Comparison of ENCODE assay signal across 8 mouse cellular contexts in genomic region chr7:73521277-73522193, GRCm38 (mm10). TPM values are rescaled to one million over a fixed set of nuclear protein-coding genes. Genes with fewer than 3 reads are reported as not detected.
DNase-seq lines count a peak whose midpoint lies in the region; TF ChIP-seq lines count a peak whose summit lies in the region.

No protein-coding gene starts in this region.

- intact Hi-C loops in gastrocnemius, postnatal 14 days (cut with DNase I; ENCODE audit: low total_unique reads), result loop anchor here (5.0 kb wide), 1 partner anchor 106 kb away; no protein-coding TSS in a partner anchor
- intact Hi-C loops in gastrocnemius, postnatal 36 days (cut with DNase I), result no loop called here

- H3K4me1 ChIP-seq in testis, adult 2 months (ENCODE audit: control insufficient read depth, insufficient read depth, low read length), result peaks cover 4% of the 10 kb centered on the region
- peaks cover 12% of the 10 kb centered on the region for H3K4me1 ChIP-seq in midbrain, embryonic 10.5 days

- H3K27ac ChIP-seq in testis, adult 2 months (ENCODE audit: control insufficient read depth, insufficient read depth, low read depth, low read length), result peak overlapping the region; percentile 49
- H3K27ac ChIP-seq in midbrain, embryonic 10.5 days (replicated peaks), result peak overlapping the region; percentile 35

- DNase-seq in gastrocnemius, postnatal 14 days, result peak; percentile 34
- no peak for DNase-seq in gastrocnemius, postnatal 36 days
- no peak for DNase-seq in testis, postnatal 14 days (ENCODE audit: low spot score)
- DNase-seq in midbrain, embryonic 10.5 days (ENCODE audit: low spot score), result no peak
- no peak for DNase-seq in adrenal gland, adult 18-20 months (ENCODE audit: low spot score in 2 of 2)
- no peak for DNase-seq in urinary bladder, adult 18-20 months (ENCODE audit: low spot score in 2 of 2)
- no peak for DNase-seq in layer of hippocampus, postnatal 36 days

- H3K27me3 ChIP-seq in testis, adult 2 months (ENCODE audit: control insufficient read depth, insufficient read depth, low read length), result no peaks in the 10 kb centered on the region
- H3K27me3 ChIP-seq in midbrain, embryonic 10.5 days (ENCODE audit: low read depth, poor library complexity, severe bottlenecking), result no peaks in the 10 kb centered on the region

- no peak for TF ChIP-seq CTCF in testis, adult 2 months (IDR thresholded peaks at IDR 0.05; ENCODE audit: control insufficient read depth, insufficient read depth, insufficient replicate concordance, low read depth, low read length)

- H3K36me3 ChIP-seq in testis, adult 2 months (ENCODE audit: control insufficient read depth, insufficient read depth, low read length), result no peaks in the 10 kb centered on the region
- H3K36me3 ChIP-seq in midbrain, embryonic 10.5 days, result peaks cover 66% of the 10 kb centered on the region

- WGBS in midbrain, embryonic 10.5 days, result 95% methylated on average over 11 of the region's 11 CpGs

- TF ChIP-seq POLR2A in testis, adult 2 months (IDR thresholded peaks at IDR 0.05; ENCODE audit: control insufficient read depth, low read depth, low read length), result no peak

- no peaks in the 10 kb centered on the region for H3K9me3 ChIP-seq in midbrain, embryonic 10.5 days (replicated peaks)

- H3K4me3 ChIP-seq in testis, adult 2 months (ENCODE audit: control insufficient read depth, low read depth, low read length), result no peak overlapping the region
- H3K4me3 ChIP-seq in midbrain, embryonic 10.5 days, result no peak overlapping the region

RNA-seq across cellular contexts. Expression of gene Chd2, which starts 20.1 kb away (rescaled TPM):
- 10 to 100 TPM; 36.7 to 38.2 TPM for total RNA-seq in gastrocnemius, postnatal 14 days (2021)
- 10 to 100 TPM; 22.4 to 39.9 TPM for total RNA-seq in gastrocnemius, postnatal 36 days (2021)
- polyA plus RNA-seq in testis, adult 2 months (2012; rRNA removed), result 17.7 and 20.6 TPM in 2 replicates
- 39.6 and 48.3 TPM in 2 replicates for polyA plus RNA-seq in midbrain, embryonic 10.5 days (2016; fragmentation: Nextera tagmentation; extraction: Ambion mirVana)
- total RNA-seq in adrenal gland, adult 18-20 months (2021), result 10 to 100 TPM; 35.5 to 35.8 TPM
- 10 to 100 TPM; 46.4 to 61.7 TPM for total RNA-seq in layer of hippocampus, postnatal 36 days (2021)
